Mouse (Mus musculus): Measurements from ENCODE around the gene Dock8. TPM values are rescaled to one million over a fixed set of nuclear protein-coding genes. Genes with fewer than 3 reads are reported as not detected.

Gene Dock8
- 92.8 to 147 TPM (median 110 TPM) in 3 replicates for total RNA-seq (2017)

- ATAC-seq (replicated peaks; ENCODE audit: insufficient number of reproducible peaks, low FRiP score, low TSS enrichment, poor library complexity, severe bottlenecking) = no peak
Measured at GRCm38 (mm10) chr19:24999201-24999886, at the start of gene Dock8. TSS of gene Dock8 (plus strand) at chr19:24999534.

GRCm38 (mm10) chr19:24958531-24958930 is 40.8 kb upstream of the Dock8 start:
- ATAC-seq (replicated peaks; ENCODE audit: insufficient number of reproducible peaks, low FRiP score, low TSS enrichment, poor library complexity, severe bottlenecking) = no peak

- ATAC-seq (replicated peaks; ENCODE audit: insufficient number of reproducible peaks, low FRiP score, low TSS enrichment, poor library complexity, severe bottlenecking) = peak; percentile 99
Measured at GRCm38 (mm10) chr19:24961172-24961962, 38.0 kb upstream of the Dock8 start, which contains the start of gene Cbwd1. TSS of gene Cbwd1 (minus strand) at chr19:24961610.

GRCm38 (mm10) chr19:24966203-24966602 is 33.1 kb upstream of the Dock8 start:
- no peak for ATAC-seq (replicated peaks; ENCODE audit: insufficient number of reproducible peaks, low FRiP score, low TSS enrichment, poor library complexity, severe bottlenecking)

- ATAC-seq (replicated peaks; ENCODE audit: insufficient number of reproducible peaks, low FRiP score, low TSS enrichment, poor library complexity, severe bottlenecking) = no peak
Measured at GRCm38 (mm10) chr19:24966941-24967340, 32.4 kb upstream of the Dock8 start.

- ATAC-seq (replicated peaks; ENCODE audit: insufficient number of reproducible peaks, low FRiP score, low TSS enrichment, poor library complexity, severe bottlenecking) = peak; percentile 96
Measured at GRCm38 (mm10) chr19:24971307-24971706, 28.0 kb upstream of the Dock8 start.

- ATAC-seq (replicated peaks; ENCODE audit: insufficient number of reproducible peaks, low FRiP score, low TSS enrichment, poor library complexity, severe bottlenecking) = no peak
Measured at GRCm38 (mm10) chr19:24972701-24973390, 26.5 kb upstream of the Dock8 start.

GRCm38 (mm10) chr19:24977991-24978390 is 21.3 kb upstream of the Dock8 start:
- ATAC-seq (replicated peaks; ENCODE audit: insufficient number of reproducible peaks, low FRiP score, low TSS enrichment, poor library complexity, severe bottlenecking) = no peak

GRCm38 (mm10) chr19:24978852-24979842 is 20.2 kb upstream of the Dock8 start:
- peak; percentile 59; the same call in 1 of the 2 replicates for ATAC-seq (replicated peaks; ENCODE audit: insufficient number of reproducible peaks, low FRiP score, low TSS enrichment, poor library complexity, severe bottlenecking)

- peak; percentile 62; the same call in 1 of the 2 replicates for ATAC-seq (replicated peaks; ENCODE audit: insufficient number of reproducible peaks, low FRiP score, low TSS enrichment, poor library complexity, severe bottlenecking)
Measured at GRCm38 (mm10) chr19:24981294-24981693, 18.0 kb upstream of the Dock8 start.

- no peak for ATAC-seq (replicated peaks; ENCODE audit: insufficient number of reproducible peaks, low FRiP score, low TSS enrichment, poor library complexity, severe bottlenecking)
Measured at GRCm38 (mm10) chr19:24983050-24983449, 16.3 kb upstream of the Dock8 start.

- ATAC-seq (replicated peaks; ENCODE audit: insufficient number of reproducible peaks, low FRiP score, low TSS enrichment, poor library complexity, severe bottlenecking) = no peak
Measured at GRCm38 (mm10) chr19:24983857-24984498, 15.4 kb upstream of the Dock8 start.

- no peak for ATAC-seq (replicated peaks; ENCODE audit: insufficient number of reproducible peaks, low FRiP score, low TSS enrichment, poor library complexity, severe bottlenecking)
Measured at GRCm38 (mm10) chr19:24985045-24985444, 14.3 kb upstream of the Dock8 start.

- peak; percentile 70 for ATAC-seq (replicated peaks; ENCODE audit: insufficient number of reproducible peaks, low FRiP score, low TSS enrichment, poor library complexity, severe bottlenecking)
Measured at GRCm38 (mm10) chr19:24987355-24987754, 12.0 kb upstream of the Dock8 start.

- peak; percentile 50 for ATAC-seq (replicated peaks; ENCODE audit: insufficient number of reproducible peaks, low FRiP score, low TSS enrichment, poor library complexity, severe bottlenecking)
Measured at GRCm38 (mm10) chr19:24988831-24989230, 10.5 kb upstream of the Dock8 start.

GRCm38 (mm10) chr19:24990138-24990822 is 9.1 kb upstream of the Dock8 start:
- ATAC-seq (replicated peaks; ENCODE audit: insufficient number of reproducible peaks, low FRiP score, low TSS enrichment, poor library complexity, severe bottlenecking) = 0 out of 2 replicates have a peak, but pooled peaks have one; percentile 17

GRCm38 (mm10) chr19:24993526-24993925 is 5.8 kb upstream of the Dock8 start:
- no peak for ATAC-seq (replicated peaks; ENCODE audit: insufficient number of reproducible peaks, low FRiP score, low TSS enrichment, poor library complexity, severe bottlenecking)

Measured in monocyte, adult 5-6 weeks (primary cell).